Mouse (Mus musculus) yolk sac, embryonic 10.5 days (tissue): ENCODE data around the gene Dner.

ENCODE experiments used
- DNase-seq: peaks from one replicate; pipeline ENCODE4 v3.0.0-alpha.2; 2017; ENCODE audit warnings: low spot score

Gene Dner

GRCm38 (mm10) chr1:84325309-84325708 is 370.7 kb downstream of the Dner start:
- DNase-seq, result no peak

DNA sequence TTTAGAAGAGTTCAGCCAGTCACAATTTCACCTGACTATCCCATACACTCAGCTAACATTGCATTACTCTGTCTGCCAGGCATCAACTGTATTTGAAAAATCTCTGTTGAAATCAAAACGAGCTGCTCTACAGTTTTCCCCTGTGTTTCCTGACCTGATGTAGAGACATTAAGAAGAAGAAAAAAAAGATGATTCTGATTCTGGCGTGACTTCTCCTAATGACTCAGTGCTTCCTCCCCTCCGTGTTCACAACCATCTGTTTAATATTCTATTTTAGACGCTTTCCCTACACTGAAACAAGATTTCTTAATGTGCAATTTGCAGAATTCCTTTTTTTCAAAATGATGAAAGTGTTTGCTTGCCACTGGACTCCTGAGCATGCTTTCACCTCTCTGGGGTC is 374.7 kb downstream of the Dner start:
- DNase-seq, result no peak
